Mouse (Mus musculus) cerebellum, adult 2 months (tissue): ENCODE measurements at regions not wholly inside any gene's neighbourhood (a gene's known extent, or its start where the extent isn't known, plus 50 kb on each side); places are given as distances from the start of the nearest gene placed in this dataset.

Experiments used
- CTCF ChIP-seq: fragments of 200-500 bp; IDR thresholded peaks from 2 replicates; pipeline ENCODE4 v1.5.1; 2011; ENCODE audit warnings: low read depth, mild to moderate bottlenecking, control low read depth, low read length, moderate library complexity, borderline replicate concordance; ENCODE audit not compliant: insufficient read depth
- POLR2A ChIP-seq: fragments of 200-500 bp; IDR thresholded peaks from 2 replicates; pipeline ENCODE4 v1.6.1; 2011; ENCODE audit warnings: low read length, control low read depth, borderline replicate concordance; ENCODE audit not compliant: insufficient read depth

GRCm38 (mm10) chr14:61860688-61861087 is 253.4 kb downstream of the Kcnrg start:
- TF ChIP-seq CTCF, result no peak
- no peak for TF ChIP-seq POLR2A
